Mouse (Mus musculus) testis, adult 2 months (tissue): ENCODE data around the gene Txk.

Source experiments
- CTCF ChIP-seq: fragments of 200-500 bp; IDR thresholded peaks from 2 replicates; pipeline ENCODE4 v1.5.1; 2012; ENCODE audit warnings: low read depth, mild to moderate bottlenecking, inconsistent platforms, low read length, moderate library complexity; ENCODE audit not compliant: control insufficient read depth, insufficient read depth, insufficient replicate concordance
- POLR2A ChIP-seq: fragments of 200-500 bp; IDR thresholded peaks from 2 replicates; pipeline ENCODE4 v1.6.1; 2012; ENCODE audit warnings: low read depth, mild to moderate bottlenecking, inconsistent platforms, low read length, moderate library complexity; ENCODE audit not compliant: control insufficient read depth

DNA sequence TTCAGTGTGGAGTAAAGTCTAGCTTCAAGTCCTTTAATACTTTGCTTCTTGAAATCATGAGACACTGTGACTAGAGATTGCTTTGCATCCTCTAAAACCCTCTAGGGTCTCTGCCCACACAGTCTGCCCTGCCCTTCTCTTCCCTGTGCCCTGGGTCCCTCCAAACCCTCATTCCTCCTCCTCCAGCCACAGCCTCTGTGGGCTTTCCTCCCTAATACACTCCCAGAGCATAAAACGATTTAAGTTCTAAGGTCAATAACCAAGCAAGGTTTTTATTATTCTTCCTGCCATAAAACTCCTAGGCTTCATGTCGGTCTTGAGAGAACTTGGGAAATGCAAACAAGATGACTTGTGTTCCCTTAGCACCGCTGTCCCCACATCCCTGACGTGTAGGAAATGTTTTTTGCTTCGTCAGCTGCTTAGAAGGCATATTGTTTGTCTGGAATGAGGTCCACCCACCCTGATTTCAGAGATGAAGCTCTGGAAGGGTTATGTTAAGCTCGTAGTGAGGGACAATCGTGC lies 96.2 kb downstream of the Txk start:
- TF ChIP-seq CTCF, result no peak
- TF ChIP-seq POLR2A, result no peak
